ENCODE assay signal across 15 mouse cellular contexts in the genomic region with DNA sequence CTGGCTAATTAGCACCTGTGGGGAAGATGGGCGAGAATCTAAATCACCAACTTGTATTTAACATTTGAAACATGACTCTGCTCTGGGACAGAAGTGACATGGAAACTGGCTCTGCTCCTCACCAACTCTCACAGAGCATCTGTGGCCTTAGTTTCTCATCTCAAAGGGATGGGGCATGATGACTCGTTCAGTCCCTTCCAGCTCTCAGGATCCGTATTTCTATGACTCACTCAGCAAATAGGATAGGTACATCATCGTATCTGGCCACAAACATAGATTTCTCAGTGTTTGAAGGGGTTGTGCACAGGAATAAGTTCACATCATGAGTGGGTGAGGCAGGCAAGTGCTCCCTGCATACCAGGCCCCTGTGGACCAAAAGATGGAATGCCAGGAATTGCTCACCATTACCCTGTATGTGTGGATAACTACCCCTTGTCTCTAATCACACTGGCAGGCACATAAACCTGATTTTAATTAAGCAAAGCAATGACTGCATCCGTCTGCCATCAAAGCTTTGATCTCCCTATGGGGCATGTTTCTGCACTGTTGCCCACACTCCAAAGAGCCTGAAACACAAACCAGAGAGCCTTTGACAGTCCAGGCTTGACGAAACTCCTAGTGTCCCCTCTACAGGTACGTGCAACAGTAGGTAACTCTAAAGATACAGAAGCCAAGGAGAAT.
A peak's percentile ranks its signal among the peaks of the same experiment; 100 is the strongest.
DNase-seq lines count a peak whose midpoint lies in the region; ATAC-seq and TF ChIP-seq lines count a peak whose summit lies in the region.
"Had no signal": no experiment of that assay in that cellular context is flagged by ENCODE, and none has a peak within 500 bp of the region (broad histone marks: within the 10 kb centered on the region; RNA-seq: fewer than 3 reads in every experiment).

No protein-coding gene starts in this region.

- no peak for DNase-seq in hindbrain, embryonic 10.5 days (ENCODE audit: low spot score)
- DNase-seq in hindbrain, embryonic 11.5 days (ENCODE audit: low spot score): no peak
- peak; percentile 60 for DNase-seq in 416B (ENCODE audit: low read depth)
- DNase-seq in limb, embryonic 10.5 days (ENCODE audit: low spot score): peak; percentile 43
- DNase-seq in urinary bladder, postnatal 4 days (ENCODE audit: low spot score in 2 of 2): no peak
- no peak for DNase-seq in left cerebral cortex, adult 9 months (ENCODE audit: low spot score in 2 of 2)
- DNase-seq: cerebellum, adult 9-11 months; heart, adult 18-20 months; lung, postnatal 36 days; midbrain, embryonic 14.5 days; right cerebral cortex, postnatal 4 days had no signal

- TF ChIP-seq CTCF in intestine, postnatal 0 days (IDR thresholded peaks at IDR 0.05; ENCODE audit: low read depth): no peak

- no peaks in the 10 kb centered on the region for H3K9me3 ChIP-seq in hindbrain, embryonic 10.5 days
- H3K9me3 ChIP-seq in hindbrain, embryonic 11.5 days (ENCODE audit: control insufficient read depth, low read length): no peaks in the 10 kb centered on the region
- no peaks in the 10 kb centered on the region for H3K9me3 ChIP-seq in forebrain, embryonic 12.5 days
- no peaks in the 10 kb centered on the region for H3K9me3 ChIP-seq in limb, embryonic 10.5 days (replicated peaks)
- no peaks in the 10 kb centered on the region for H3K9me3 ChIP-seq in intestine, postnatal 0 days (ENCODE audit: control insufficient read depth)
- H3K9me3 ChIP-seq: embryonic facial prominence, embryonic 12.5 days had no signal

- no peak overlapping the region for H3K9ac ChIP-seq in hindbrain, embryonic 11.5 days (ENCODE audit: low read depth, low read length)
- H3K9ac ChIP-seq in forebrain, embryonic 12.5 days: no peak overlapping the region
- no peak overlapping the region for H3K9ac ChIP-seq in intestine, postnatal 0 days (ENCODE audit: low read depth, low read length)
- H3K9ac ChIP-seq: embryonic facial prominence, embryonic 12.5 days; liver, embryonic 14.5 days had no signal

- ATAC-seq in hindbrain, embryonic 11.5 days (ENCODE audit: low FRiP score): no peak
- ATAC-seq in forebrain, embryonic 12.5 days (ENCODE audit: low FRiP score): peak; percentile 53; the same call in 1 of the 2 replicates
- ATAC-seq in intestine, postnatal 0 days: no peak

- 0 out of 2 replicates have a peak overlapping the region, but pooled peaks have one; percentile 25 for H3K27ac ChIP-seq in hindbrain, embryonic 10.5 days
- no peak overlapping the region for H3K27ac ChIP-seq in hindbrain, embryonic 11.5 days (ENCODE audit: low read depth, low read length)
- 0 out of 2 replicates have a peak overlapping the region, but pooled peaks have one; percentile 47 for H3K27ac ChIP-seq in forebrain, embryonic 12.5 days
- H3K27ac ChIP-seq in limb, embryonic 10.5 days: no peak overlapping the region
- H3K27ac ChIP-seq in intestine, postnatal 0 days (ENCODE audit: low read depth, low read length): no peak overlapping the region
- H3K27ac ChIP-seq: embryonic facial prominence, embryonic 12.5 days; liver, embryonic 14.5 days had no signal

- H3K4me3 ChIP-seq in hindbrain, embryonic 10.5 days: no peak overlapping the region
- no peak overlapping the region for H3K4me3 ChIP-seq in hindbrain, embryonic 11.5 days (ENCODE audit: low read depth, low read length)
- H3K4me3 ChIP-seq in forebrain, embryonic 12.5 days (replicated peaks): no peak overlapping the region
- no peak overlapping the region for H3K4me3 ChIP-seq in limb, embryonic 10.5 days
- no peak overlapping the region for H3K4me3 ChIP-seq in intestine, postnatal 0 days (ENCODE audit: low read depth, low read length)
- H3K4me3 ChIP-seq: embryonic facial prominence, embryonic 12.5 days had no signal

- no peaks in the 10 kb centered on the region for H3K27me3 ChIP-seq in hindbrain, embryonic 10.5 days (ENCODE audit: insufficient read depth, poor library complexity, severe bottlenecking)
- H3K27me3 ChIP-seq in hindbrain, embryonic 11.5 days (ENCODE audit: control insufficient read depth, insufficient read depth, low read length): no peaks in the 10 kb centered on the region
- no peaks in the 10 kb centered on the region for H3K27me3 ChIP-seq in forebrain, embryonic 12.5 days
- no peaks in the 10 kb centered on the region for H3K27me3 ChIP-seq in limb, embryonic 10.5 days (ENCODE audit: low read depth, poor library complexity, severe bottlenecking)
- H3K27me3 ChIP-seq in intestine, postnatal 0 days (replicated peaks; ENCODE audit: control insufficient read depth, insufficient read depth, low read length): no peaks in the 10 kb centered on the region
- H3K27me3 ChIP-seq: embryonic facial prominence, embryonic 12.5 days had no signal

- H3K4me1 ChIP-seq in hindbrain, embryonic 10.5 days (replicated peaks): peaks cover 13% of the 10 kb centered on the region
- no peaks in the 10 kb centered on the region for H3K4me1 ChIP-seq in hindbrain, embryonic 11.5 days (replicated peaks; ENCODE audit: control insufficient read depth, insufficient read depth, low read length)
- peaks cover 9% of the 10 kb centered on the region; the same call in 1 of the 2 replicates for H3K4me1 ChIP-seq in forebrain, embryonic 12.5 days
- H3K4me1 ChIP-seq in limb, embryonic 10.5 days: peaks cover 30% of the 10 kb centered on the region
- no peaks in the 10 kb centered on the region for H3K4me1 ChIP-seq in intestine, postnatal 0 days (replicated peaks; ENCODE audit: control insufficient read depth, insufficient read depth, low read length)

- WGBS in hindbrain, embryonic 10.5 days: 59% methylated on average over 7 of the region's 7 CpGs
- WGBS in hindbrain, embryonic 11.5 days: 58% methylated on average over 7 of the region's 7 CpGs
- WGBS in forebrain, embryonic 12.5 days: 49% methylated on average over 7 of the region's 7 CpGs
- 40% methylated on average over 7 of the region's 7 CpGs for WGBS in limb, embryonic 10.5 days
- 69% methylated on average over 7 of the region's 7 CpGs for WGBS in intestine, postnatal 0 days

- H3K36me3 ChIP-seq in hindbrain, embryonic 10.5 days: no peaks in the 10 kb centered on the region
- H3K36me3 ChIP-seq in hindbrain, embryonic 11.5 days (ENCODE audit: control insufficient read depth, insufficient read depth, low read length): no peaks in the 10 kb centered on the region
- H3K36me3 ChIP-seq in forebrain, embryonic 12.5 days (replicated peaks): no peaks in the 10 kb centered on the region
- no peaks in the 10 kb centered on the region for H3K36me3 ChIP-seq in limb, embryonic 10.5 days
- H3K36me3 ChIP-seq in intestine, postnatal 0 days (ENCODE audit: control insufficient read depth, insufficient read depth): no peaks in the 10 kb centered on the region
- H3K36me3 ChIP-seq: embryonic facial prominence, embryonic 12.5 days had no signal

- H3K4me2 ChIP-seq in hindbrain, embryonic 11.5 days (replicated peaks; ENCODE audit: low read depth, low read length): no peak overlapping the region
- no peak overlapping the region for H3K4me2 ChIP-seq in forebrain, embryonic 12.5 days
- H3K4me2 ChIP-seq in intestine, postnatal 0 days (replicated peaks; ENCODE audit: low read depth): no peak overlapping the region
- H3K4me2 ChIP-seq: embryonic facial prominence, embryonic 12.5 days had no signal

Comparison
In these comparisons a context has a peak if more than half of its experiments do, and no peak if none do; other contexts are left out.
1. H3K27ac ChIP-seq: peak in hindbrain, embryonic 10.5 days (single experiment) and forebrain, embryonic 12.5 days (single experiment); none in hindbrain, embryonic 11.5 days (single experiment), limb, embryonic 10.5 days (single experiment) and intestine, postnatal 0 days (single experiment).
2. DNase-seq: peak in 416B (single experiment) and limb, embryonic 10.5 days (single experiment); none in hindbrain, embryonic 10.5 days (single experiment), hindbrain, embryonic 11.5 days (single experiment), urinary bladder, postnatal 4 days (0 of 2) and left cerebral cortex, adult 9 months (0 of 2).